Mouse (Mus musculus): ENCODE data around the gene Specc1l.
A peak's percentile ranks its signal among the peaks of the same experiment; 100 is the strongest.
"Not testable (repeated sequence)": the region's sequence is repeated elsewhere in the genome, so short reads cannot be mapped to it uniquely, and the experiment has no call there.

The Specc1l gene

GRCm38 (mm10) chr10:75344563-75344962, 132.7 kb downstream of the Specc1l start:
- not testable (repeated sequence) for DNase-seq (ENCODE audit: inconsistent age in 2 of 2, low spot score in 1 of 2)

DNA sequence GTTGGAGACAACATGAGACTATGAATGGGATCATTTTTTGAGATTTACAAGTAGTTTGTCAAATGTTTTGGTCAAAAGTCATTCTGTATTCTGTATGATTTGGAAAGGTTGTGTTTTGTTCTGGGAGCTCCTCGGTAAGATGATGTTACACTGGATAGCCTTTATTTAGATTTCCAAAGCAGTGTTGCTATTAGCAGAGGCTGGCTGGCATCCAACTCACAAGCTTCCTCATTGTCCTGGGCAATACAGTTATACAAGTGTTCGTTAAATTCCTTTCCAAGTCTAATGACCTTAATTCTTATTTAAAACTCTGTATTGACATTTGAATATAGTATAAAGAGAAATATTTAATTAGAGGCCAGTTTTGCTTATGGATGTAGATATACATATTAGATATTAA, 133.4 kb downstream of the Specc1l start:
- no peak for DNase-seq (ENCODE audit: inconsistent age in 2 of 2, low spot score in 1 of 2)

DNA sequence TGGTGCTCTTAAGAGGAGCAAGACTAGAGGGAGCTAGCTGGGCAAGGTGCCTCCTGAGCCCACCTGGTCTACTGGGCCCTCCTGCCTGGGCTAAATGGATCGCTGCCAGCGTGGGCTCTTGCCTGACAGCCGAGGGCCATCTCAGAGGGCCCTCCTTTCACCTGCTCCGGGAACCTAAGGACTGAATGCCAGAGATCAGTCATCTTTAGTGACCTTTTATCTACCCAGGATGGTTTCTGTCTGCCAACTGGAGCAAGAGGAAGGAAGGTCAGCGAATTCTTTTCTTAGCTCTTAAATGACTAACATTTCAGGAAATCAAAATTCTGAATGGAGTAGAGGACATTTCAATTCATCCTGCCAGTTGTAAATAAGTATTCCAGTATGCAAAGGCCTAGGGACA, 138.7 kb downstream of the Specc1l start:
- DNase-seq (ENCODE audit: inconsistent age in 2 of 2, low spot score in 1 of 2) = peak in 1 of 2 experiments; percentile 58

- DNase-seq (ENCODE audit: inconsistent age in 2 of 2, low spot score in 1 of 2) = no peak
Measured at GRCm38 (mm10) chr10:75352541-75352940, 140.7 kb downstream of the Specc1l start.

GRCm38 (mm10) chr10:75353838-75354241, 142.0 kb downstream of the Specc1l start:
- peak in 1 of 2 experiments; percentile 31 for DNase-seq (ENCODE audit: inconsistent age in 2 of 2, low spot score in 1 of 2)

- DNase-seq (ENCODE audit: inconsistent age in 2 of 2, low spot score in 1 of 2) = no peak
Measured at GRCm38 (mm10) chr10:75355341-75355740, 143.5 kb downstream of the Specc1l start.

Data from adrenal gland, adult (tissue).